Mouse (Mus musculus): ENCODE data around the gene Fto. TPM values are rescaled to one million over a fixed set of nuclear protein-coding genes. Genes with fewer than 3 reads are reported as not detected.

The Fto gene
- total and polyA plus RNA-seq, 3 experiments, result 12.2 to 50.1 (median 17.3) TPM

- Histone ChIP-seq H3K4me3 (ENCODE audit: low read depth, low read length) (no peak overlapping the region), H3K9me3 (replicated peaks) (no peaks in the 10 kb centered on the region), H3K36me3 (replicated peaks) (peaks cover 18% of the 10 kb centered on the region), H3K4me1 (ENCODE audit: insufficient read depth, low read depth, low read length) (no peaks in the 10 kb centered on the region), H3K27me3 (ENCODE audit: insufficient read depth, low read length) (no peaks in the 10 kb centered on the region)
- ATAC-seq (ENCODE audit: extremely low read depth, insufficient number of reproducible peaks, low FRiP score, poor library complexity, severe bottlenecking) (no peak), DNase-seq (ENCODE audit: low spot score) (no peak)
- no peak for TF ChIP-seq GATA1 (IDR thresholded peaks at IDR 0.05; ENCODE audit: borderline replicate concordance, low read length)
- no peak for TF ChIP-seq TAL1 (conservative IDR thresholded peaks at IDR 0.05; ENCODE audit: low read depth, low read length)
- no peak for TF ChIP-seq POLR2AphosphoS5 (IDR thresholded peaks at IDR 0.05; ENCODE audit: insufficient replicate concordance, low read depth, low read length)
- no peak for TF ChIP-seq GATA2 (IDR thresholded peaks at IDR 0.05; ENCODE audit: borderline replicate concordance, low read depth, low read length)
- TF ChIP-seq CTCF (IDR thresholded peaks at IDR 0.05; ENCODE audit: low read depth, low read length), result no peak
Observed at GRCm38 (mm10) chr8:91424491-91425074, 111.3 kb downstream of the Fto start.

- Histone ChIP-seq H3K27me3 (ENCODE audit: insufficient read depth, low read length) (no peaks in the 10 kb centered on the region), H3K9me3 (replicated peaks) (no peaks in the 10 kb centered on the region), H3K36me3 (replicated peaks) (peaks cover 18% of the 10 kb centered on the region), H3K4me3 (ENCODE audit: low read depth, low read length) (no peak overlapping the region), H3K4me1 (ENCODE audit: insufficient read depth, low read depth, low read length) (no peaks in the 10 kb centered on the region)
- no peak for DNase-seq (ENCODE audit: low spot score)
- TF ChIP-seq POLR2AphosphoS5 (IDR thresholded peaks at IDR 0.05; ENCODE audit: insufficient replicate concordance, low read depth, low read length), result no peak
- no peak for TF ChIP-seq TAL1 (conservative IDR thresholded peaks at IDR 0.05; ENCODE audit: low read depth, low read length)
- ATAC-seq (ENCODE audit: extremely low read depth, insufficient number of reproducible peaks, low FRiP score, poor library complexity, severe bottlenecking), result no peak
Observed at GRCm38 (mm10) chr8:91425251-91425866, 112.0 kb downstream of the Fto start.

DNA sequence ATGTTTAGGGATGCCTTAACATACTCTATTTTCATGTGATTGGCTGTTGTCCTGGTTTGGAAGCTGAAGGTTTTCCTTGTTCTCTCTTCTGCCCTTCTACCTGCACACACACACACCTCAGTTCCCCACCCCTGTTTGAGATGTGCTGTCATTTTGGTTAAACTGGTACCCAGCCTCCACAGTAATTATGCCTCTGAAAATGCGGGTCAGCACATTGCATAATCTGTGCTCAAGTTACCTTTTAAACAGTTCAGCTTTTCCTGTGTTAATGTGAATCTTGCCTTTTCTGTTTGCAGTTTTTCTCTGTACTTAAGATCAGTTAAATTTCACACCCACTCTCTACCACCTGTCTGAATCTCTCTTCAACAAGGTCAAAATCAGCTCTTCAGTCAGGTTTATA is 113.2 kb downstream of the Fto start:
- Histone ChIP-seq H3K36me3 (replicated peaks) (peaks cover 20% of the 10 kb centered on the region), H3K9me3 (replicated peaks) (no peaks in the 10 kb centered on the region), H3K27me3 (ENCODE audit: insufficient read depth, low read length) (no peaks in the 10 kb centered on the region), H3K4me1 (ENCODE audit: insufficient read depth, low read depth, low read length) (no peaks in the 10 kb centered on the region), H3K4me3 (ENCODE audit: low read depth, low read length) (no peak overlapping the region)
- DNase-seq (ENCODE audit: low spot score) (no peak), ATAC-seq (ENCODE audit: extremely low read depth, insufficient number of reproducible peaks, low FRiP score, poor library complexity, severe bottlenecking) (no peak)
- TF ChIP-seq CTCF (IDR thresholded peaks at IDR 0.05; ENCODE audit: low read depth, low read length) (no peak), TAL1 (conservative IDR thresholded peaks at IDR 0.05; ENCODE audit: low read depth, low read length) (no peak), GATA1 (IDR thresholded peaks at IDR 0.05; ENCODE audit: borderline replicate concordance, low read length) (no peak), GATA2 (IDR thresholded peaks at IDR 0.05; ENCODE audit: borderline replicate concordance, low read depth, low read length) (no peak), POLR2AphosphoS5 (IDR thresholded peaks at IDR 0.05; ENCODE audit: insufficient replicate concordance, low read depth, low read length) (no peak)

DNA sequence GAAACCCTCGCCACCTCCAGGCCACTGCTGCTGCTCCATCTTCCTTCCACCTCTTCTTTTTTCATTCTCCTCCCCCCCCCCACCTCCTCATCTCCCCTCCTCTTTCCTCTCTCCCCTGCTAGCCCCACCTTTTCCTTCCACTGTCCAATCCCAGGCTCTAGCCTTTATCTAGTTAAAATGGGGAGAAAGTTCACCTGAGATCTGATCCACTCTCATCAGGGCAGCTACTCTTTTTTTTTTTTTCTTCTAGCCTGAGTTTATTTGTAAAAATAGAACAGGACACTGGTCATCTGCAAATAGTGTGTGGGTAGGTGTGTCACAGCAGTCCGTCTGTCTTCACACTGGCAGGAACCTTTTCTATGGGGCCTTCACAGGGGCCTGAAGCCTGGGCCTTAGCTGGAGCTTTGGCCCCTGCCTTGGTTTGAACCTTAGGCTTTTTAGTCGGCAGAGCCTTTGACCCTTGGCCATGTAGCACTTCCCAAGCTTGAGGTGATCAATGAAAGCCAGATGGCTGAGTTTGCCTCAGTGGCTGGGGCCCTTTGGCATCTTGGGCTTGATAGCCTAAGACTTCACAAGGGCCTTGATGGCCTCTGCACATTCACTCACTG is 117.1 kb downstream of the Fto start:
- Histone ChIP-seq H3K4me1 (ENCODE audit: insufficient read depth, low read depth, low read length) (no peaks in the 10 kb centered on the region), H3K36me3 (replicated peaks) (peaks cover 20% of the 10 kb centered on the region), H3K9me3 (replicated peaks) (no peaks in the 10 kb centered on the region), H3K4me3 (ENCODE audit: low read depth, low read length) (no peak overlapping the region), H3K27me3 (ENCODE audit: insufficient read depth, low read length) (no peaks in the 10 kb centered on the region)
- ATAC-seq (ENCODE audit: extremely low read depth, insufficient number of reproducible peaks, low FRiP score, poor library complexity, severe bottlenecking) (no peak), DNase-seq (ENCODE audit: low spot score) (no peak)
- TF ChIP-seq CTCF (IDR thresholded peaks at IDR 0.05; ENCODE audit: low read depth, low read length) (no peak), POLR2AphosphoS5 (IDR thresholded peaks at IDR 0.05; ENCODE audit: insufficient replicate concordance, low read depth, low read length) (no peak)

DNA sequence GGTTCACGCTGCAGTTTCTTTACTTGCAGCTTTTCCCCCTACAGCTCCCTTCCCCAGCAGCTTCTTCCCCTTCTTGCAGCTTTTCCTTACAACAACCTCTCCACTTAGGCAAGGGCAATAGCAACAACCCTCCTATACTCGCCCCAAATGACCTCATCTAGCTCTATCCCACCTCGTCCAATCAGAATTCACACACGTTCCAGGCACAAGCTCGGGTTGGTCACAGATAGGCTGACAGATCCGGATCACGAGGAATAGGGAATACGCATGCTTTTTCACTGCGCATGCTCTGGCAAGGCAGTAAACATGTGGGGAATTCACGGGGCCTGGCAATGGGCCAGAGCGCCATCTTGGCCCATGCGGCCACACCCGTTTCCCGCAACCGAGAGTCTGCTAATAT is 122.7 kb downstream of the Fto start:
- ATAC-seq (ENCODE audit: extremely low read depth, insufficient number of reproducible peaks, low FRiP score, poor library complexity, severe bottlenecking) (no peak), DNase-seq (ENCODE audit: low spot score) (no peak)
- no peak for TF ChIP-seq GATA2 (IDR thresholded peaks at IDR 0.05; ENCODE audit: borderline replicate concordance, low read depth, low read length)
- no peak for TF ChIP-seq CTCF (IDR thresholded peaks at IDR 0.05; ENCODE audit: low read depth, low read length)
- no peak for TF ChIP-seq POLR2AphosphoS5 (IDR thresholded peaks at IDR 0.05; ENCODE audit: insufficient replicate concordance, low read depth, low read length)
- TF ChIP-seq GATA1 (IDR thresholded peaks at IDR 0.05; ENCODE audit: borderline replicate concordance, low read length), result no peak
- no peak for TF ChIP-seq TAL1 (conservative IDR thresholded peaks at IDR 0.05; ENCODE audit: low read depth, low read length)
- no peaks in the 10 kb centered on the region for H3K9me3 ChIP-seq (replicated peaks)
- no peaks in the 10 kb centered on the region for H3K27me3 ChIP-seq (ENCODE audit: insufficient read depth, low read length)
- no peaks in the 10 kb centered on the region for H3K4me1 ChIP-seq (ENCODE audit: insufficient read depth, low read depth, low read length)
- H3K4me3 ChIP-seq (ENCODE audit: low read depth, low read length), result no peak overlapping the region
- H3K36me3 ChIP-seq (replicated peaks), result peaks cover 19% of the 10 kb centered on the region

- Histone ChIP-seq H3K36me3 (replicated peaks) (peaks cover 46% of the 10 kb centered on the region), H3K9me3 (replicated peaks) (no peaks in the 10 kb centered on the region), H3K4me3 (ENCODE audit: low read depth, low read length) (no peak overlapping the region), H3K27me3 (ENCODE audit: insufficient read depth, low read length) (no peaks in the 10 kb centered on the region), H3K4me1 (ENCODE audit: insufficient read depth, low read depth, low read length) (no peaks in the 10 kb centered on the region)
- no peak for TF ChIP-seq GATA2 (IDR thresholded peaks at IDR 0.05; ENCODE audit: borderline replicate concordance, low read depth, low read length)
- no peak for TF ChIP-seq TAL1 (conservative IDR thresholded peaks at IDR 0.05; ENCODE audit: low read depth, low read length)
- TF ChIP-seq POLR2AphosphoS5 (IDR thresholded peaks at IDR 0.05; ENCODE audit: insufficient replicate concordance, low read depth, low read length), result no peak
- no peak for TF ChIP-seq CTCF (IDR thresholded peaks at IDR 0.05; ENCODE audit: low read depth, low read length)
- TF ChIP-seq GATA1 (IDR thresholded peaks at IDR 0.05; ENCODE audit: borderline replicate concordance, low read length), result no peak
- DNase-seq (ENCODE audit: low spot score) (no peak), ATAC-seq (ENCODE audit: extremely low read depth, insufficient number of reproducible peaks, low FRiP score, poor library complexity, severe bottlenecking) (no peak)
Observed at GRCm38 (mm10) chr8:91443911-91444310, 130.6 kb downstream of the Fto start.

Measured in G1E (cell line).